Mouse (Mus musculus): ENCODE measurements at regions not wholly inside any gene's neighbourhood (a gene's known extent, or its start where the extent isn't known, plus 50 kb on each side); places are given as distances from the start of the nearest gene placed in this dataset.

- TF ChIP-seq POLR2A (IDR thresholded peaks at IDR 0.05; ENCODE audit: borderline replicate concordance, insufficient read depth, low read length) (no peak), CTCF (IDR thresholded peaks at IDR 0.05; ENCODE audit: borderline replicate concordance, insufficient read depth, low read depth, low read length) (no peak)
These were observed 149.1 kb upstream of the Btg1 start for GRCm38 (mm10) chr10:96467661-96468060.

All from cerebellum, adult 2 months (tissue).